Mouse (Mus musculus): ENCODE measurements at regions not wholly inside any gene's neighbourhood (a gene's known extent, or its start where the extent isn't known, plus 50 kb on each side); places are given as distances from the start of the nearest gene placed in this dataset.

DNA sequence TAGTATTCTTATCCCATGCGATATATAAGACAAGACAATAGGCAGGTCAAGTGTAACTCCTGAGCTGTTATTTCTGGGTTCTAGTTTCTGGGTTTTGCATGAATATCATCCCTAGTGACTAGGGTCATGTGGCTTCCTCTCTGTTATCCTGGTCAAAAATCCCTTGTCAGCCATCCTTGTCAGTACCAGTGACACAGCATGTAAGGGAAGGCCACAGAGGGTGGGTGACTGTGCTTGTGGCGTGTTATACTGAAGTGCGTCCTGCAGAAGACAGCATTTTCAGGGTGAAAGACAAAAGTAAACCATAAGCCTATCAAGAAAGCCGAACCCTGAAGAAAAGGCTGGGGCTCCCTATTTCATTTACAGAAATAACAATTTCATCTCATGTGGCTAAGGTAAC lies 50.7 kb upstream of the Echdc3 start:
- intact Hi-C loops (cut with DNase I): no loop called here
- DNase-seq (ENCODE audit: low spot score in 2 of 2): no peak

DNA sequence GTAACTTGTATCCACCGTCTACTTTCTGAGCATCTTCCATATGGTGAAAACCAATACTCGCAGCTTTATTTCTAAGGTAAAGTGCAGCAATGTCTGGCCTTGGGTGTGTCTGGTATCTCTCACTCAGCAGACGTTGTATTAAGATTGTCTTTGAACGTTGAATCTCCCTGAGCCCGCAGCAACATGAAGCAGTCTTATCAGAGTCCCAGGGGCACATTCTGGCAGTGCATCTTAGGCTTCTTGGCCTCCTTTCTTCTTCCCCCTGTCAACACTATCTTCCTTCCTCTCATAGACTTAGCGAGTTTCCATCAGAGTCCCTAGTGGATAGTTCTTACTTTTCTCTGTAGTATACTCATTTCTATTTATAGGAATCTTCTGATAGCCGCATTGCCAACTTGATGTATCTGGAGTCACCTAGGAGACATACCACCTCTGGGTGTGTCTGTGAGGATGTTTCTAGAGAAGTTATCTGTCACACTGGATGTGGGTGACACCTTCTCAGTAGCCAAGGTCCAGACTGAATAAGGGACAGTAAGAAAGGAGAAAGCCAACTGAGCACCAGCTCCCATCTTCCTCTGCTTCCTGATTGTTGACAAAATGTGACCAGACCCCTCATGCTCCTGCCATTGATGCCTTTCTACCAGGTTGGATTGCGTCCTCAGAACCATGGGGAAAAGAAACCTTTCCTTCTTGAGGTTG lies 51.4 kb upstream of the Echdc3 start:
- no peak for DNase-seq (ENCODE audit: low spot score in 2 of 2)
- intact Hi-C loops (cut with DNase I): no loop called here

GRCm38 (mm10) chr2:6265117-6265516 lies 52.3 kb upstream of the Echdc3 start:
- intact Hi-C loops (cut with DNase I): no loop called here
- no peak for DNase-seq (ENCODE audit: low spot score in 2 of 2)

- intact Hi-C loops (cut with DNase I): no loop called here
- no peak for DNase-seq (ENCODE audit: low spot score in 2 of 2)
Measured at GRCm38 (mm10) chr2:6267066-6267465, 54.2 kb upstream of the Echdc3 start.

- DNase-seq (ENCODE audit: low spot score in 2 of 2): peak; percentile 27 to 91
- intact Hi-C loops (cut with DNase I): no loop called here
Measured at GRCm38 (mm10) chr2:6267537-6267936, 54.7 kb upstream of the Echdc3 start.

- intact Hi-C loops (cut with DNase I): no loop called here
- DNase-seq (ENCODE audit: low spot score in 2 of 2): no peak
Measured at GRCm38 (mm10) chr2:6272514-6272913, 50.0 kb upstream of the Usp6nl start.

All from left cerebral cortex, postnatal 25 days (tissue).